Mouse (Mus musculus) stomach, postnatal 0 days (tissue): ENCODE data around the gene Stn1. TPM values are rescaled to one million over a fixed set of nuclear protein-coding genes. Genes with fewer than 3 reads are reported as not detected.
A peak's percentile ranks its signal among the peaks of the same experiment; 100 is the strongest.

Source experiments
- ATAC-seq: fragments of 200-750 bp; cut with Nextera tagmentation; 2 replicates; pipeline ENCODE4 v1.8.0; 2017; ENCODE audit not compliant: low FRiP score, low TSS enrichment
- DNase-seq: peaks from one replicate; pipeline ENCODE4 v3.0.0-alpha.2; 2016; ENCODE audit warnings: low spot score
- H3K27ac ChIP-seq: fragments of 300-500 bp; sonication (generic); replicated peaks from 2 replicates; pipeline ENCODE4 v1.5.1; 2014; ENCODE audit warnings: mild to moderate bottlenecking, control low read depth
- H3K27me3 ChIP-seq: fragments of 300-500 bp; sonication (generic); 2 replicates; pipeline ENCODE4 v1.6.1; 2014; ENCODE audit warnings: low read length; ENCODE audit not compliant: control insufficient read depth, insufficient read depth
- H3K36me3 ChIP-seq: fragments of 300-500 bp; sonication (generic); 2 replicates; pipeline ENCODE4 v1.6.1; 2014; ENCODE audit warnings: low read length, mixed read lengths; ENCODE audit not compliant: control insufficient read depth, insufficient read depth
- H3K4me1 ChIP-seq: fragments of 300-500 bp; sonication (generic); replicated peaks from 2 replicates; pipeline ENCODE4 v1.6.1; 2014; ENCODE audit warnings: antibody characterized with exemption; ENCODE audit not compliant: control insufficient read depth, insufficient read depth
- H3K4me2 ChIP-seq: fragments of 300-500 bp; sonication (generic); replicated peaks from 2 replicates; pipeline ENCODE4 v1.6.1; 2014; ENCODE audit warnings: low read depth, mild to moderate bottlenecking, control low read depth, moderate library complexity
- H3K4me3 ChIP-seq: fragments of 300-500 bp; sonication (generic); 2 replicates; pipeline ENCODE4 v1.5.1; 2014; ENCODE audit warnings: low read depth, low read length, control low read depth
- H3K9ac ChIP-seq: fragments of 300-500 bp; sonication (generic); 2 replicates; pipeline ENCODE4 v1.6.1; 2014; ENCODE audit warnings: mild to moderate bottlenecking, low read length, control low read depth, mixed read lengths
- H3K9me3 ChIP-seq: fragments of 300-500 bp; sonication (generic); 2 replicates; pipeline ENCODE4 v1.6.1; 2016; ENCODE audit warnings: low read length; ENCODE audit not compliant: control insufficient read depth
- CTCF ChIP-seq: IDR thresholded peaks from 2 replicates; pipeline ENCODE4 v1.5.1; 2016; ENCODE audit warnings: antibody characterized with exemption, low read depth, mild to moderate bottlenecking, moderate library complexity
- EP300 ChIP-seq: optimal IDR thresholded peaks from 2 replicates; pipeline ENCODE3; 2016; ENCODE audit warnings: antibody characterized with exemption
- WGBS: fragments of 180-500 bp; shearing (Covaris S2); extraction: QIAGEN DNeasy Blood & Tissue Kit; methylation state at CpG from one replicate; pipeline ENCODE4 v1.1.7; 2014; 5-methylcytosine and 5-hydroxymethylcytosine counted together
- polyA plus RNA-seq: library from polyadenylated mRNA; unstranded; fragments of >200 nt; fragmentation: Nextera tagmentation; extraction: Ambion mirVana; gene quantifications from 2 replicates; pipeline ENCODE4 v1.2.1, GENCODE M21; 2015

Gene Stn1
- polyA plus RNA-seq, 1 experiment from 2014 or later: 25.9 TPM

GRCm38 (mm10) chr19:47537879-47538278, 572 bp upstream of the Stn1 start:
- DNase-seq (peak; percentile 60), ATAC-seq (peak; percentile 55)
- H3K9ac ChIP-seq: peak overlapping the region; percentile 45
- H3K4me2 ChIP-seq: peak overlapping the region; percentile 75
- H3K27me3 ChIP-seq: no peaks in the 10 kb centered on the region
- TF ChIP-seq EP300 (no peak), CTCF (no peak)
- H3K4me1 ChIP-seq: peaks cover 12% of the 10 kb centered on the region; the same call in 1 of the 2 replicates
- H3K4me3 ChIP-seq: peak overlapping the region; percentile 55; the same call in 1 of the 2 replicates
- no peaks in the 10 kb centered on the region for H3K36me3 ChIP-seq
- H3K27ac ChIP-seq: peak overlapping the region; percentile 91
- 55% methylated on average over 6 of the region's 6 CpGs for WGBS
- H3K9me3 ChIP-seq: no peaks in the 10 kb centered on the region

DNA sequence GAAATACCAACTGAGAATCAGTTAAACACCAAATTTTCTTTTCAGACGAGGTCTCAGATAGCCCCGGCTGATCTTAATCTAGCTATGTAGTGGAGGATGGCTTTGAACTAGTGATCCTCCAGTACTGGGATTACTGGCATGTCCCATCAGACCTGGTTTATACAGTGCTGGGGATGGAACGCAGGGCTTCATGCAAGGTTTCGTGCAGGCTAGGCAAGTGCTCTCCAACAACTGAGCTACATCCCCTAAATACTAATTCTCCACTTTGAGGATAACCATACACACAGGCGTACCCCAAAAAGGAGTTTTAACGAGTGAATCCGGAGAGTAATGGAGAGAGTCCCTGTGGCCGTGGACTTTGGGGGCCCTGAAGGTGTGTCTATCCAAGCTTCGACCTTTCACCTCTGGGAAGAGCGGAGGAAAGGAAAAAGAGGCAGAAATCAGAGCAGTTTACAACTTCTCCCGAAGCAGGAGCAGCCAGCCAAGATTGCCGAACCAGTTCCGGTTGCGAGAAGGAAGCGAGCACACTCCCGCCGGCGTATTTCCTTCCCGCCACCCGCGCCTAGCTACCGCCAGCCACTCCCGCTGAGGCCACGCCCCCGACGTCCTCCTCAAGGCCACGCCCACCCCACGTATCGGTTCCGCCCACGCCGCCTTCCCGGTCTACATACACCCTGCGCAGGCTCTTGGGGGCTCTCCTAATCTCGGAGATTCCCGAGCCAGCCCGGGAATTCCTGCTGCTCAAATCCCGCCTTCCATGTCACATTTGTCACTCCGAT, 597 bp downstream of the Stn1 start:
- peaks cover 12% of the 10 kb centered on the region; the same call in 1 of the 2 replicates for H3K4me1 ChIP-seq
- no peaks in the 10 kb centered on the region for H3K36me3 ChIP-seq
- 3% methylated on average over 39 of the region's 39 CpGs for WGBS
- peak overlapping the region; percentile 92 for H3K27ac ChIP-seq
- no peaks in the 10 kb centered on the region for H3K9me3 ChIP-seq
- peak overlapping the region; percentile 75 for H3K4me2 ChIP-seq
- ATAC-seq (peak; percentile 95), DNase-seq (peak; percentile 99)
- peak overlapping the region; percentile 70 for H3K9ac ChIP-seq
- no peak for TF ChIP-seq CTCF
- TF ChIP-seq EP300: no peak
- no peaks in the 10 kb centered on the region for H3K27me3 ChIP-seq
- H3K4me3 ChIP-seq: peak overlapping the region; percentile 55

GRCm38 (mm10) chr19:47534131-47534530, 3.2 kb downstream of the Stn1 start:
- no peak for DNase-seq
- ATAC-seq: no peak
- H3K9ac ChIP-seq: no peak overlapping the region
- 35% methylated on average over 1 of the region's 1 CpGs for WGBS
- H3K4me3 ChIP-seq: no peak overlapping the region
- H3K27me3 ChIP-seq: no peaks in the 10 kb centered on the region
- H3K4me1 ChIP-seq: peaks cover 12% of the 10 kb centered on the region; the same call in 1 of the 2 replicates
- no peak overlapping the region for H3K27ac ChIP-seq
- TF ChIP-seq CTCF (no peak), EP300 (no peak)
- H3K36me3 ChIP-seq: no peaks in the 10 kb centered on the region
- H3K4me2 ChIP-seq: no peak overlapping the region
- no peaks in the 10 kb centered on the region for H3K9me3 ChIP-seq

GRCm38 (mm10) chr19:47532449-47532848, 4.9 kb downstream of the Stn1 start:
- Histone ChIP-seq H3K27ac (no peak overlapping the region), H3K36me3 (no peaks in the 10 kb centered on the region), H3K27me3 (no peaks in the 10 kb centered on the region), H3K4me3 (no peak overlapping the region), H3K9ac (no peak overlapping the region), H3K4me1 (peaks cover 6% of the 10 kb centered on the region; the same call in 1 of the 2 replicates), H3K4me2 (no peak overlapping the region), H3K9me3 (no peaks in the 10 kb centered on the region)
- TF ChIP-seq CTCF (peak; percentile 58), EP300 (no peak)
- no peak for ATAC-seq
- no peak for DNase-seq
- 78% methylated on average over 3 of the region's 3 CpGs for WGBS

GRCm38 (mm10) chr19:47531309-47531708, 6.0 kb downstream of the Stn1 start:
- WGBS: 84% methylated on average over 5 of the region's 5 CpGs
- Histone ChIP-seq H3K9ac (no peak overlapping the region), H3K4me1 (peaks cover 5% of the 10 kb centered on the region; the same call in 1 of the 2 replicates), H3K27ac (0 out of 2 replicates have a peak overlapping the region, but pooled peaks have one; percentile 30), H3K4me3 (no peak overlapping the region), H3K27me3 (no peaks in the 10 kb centered on the region), H3K36me3 (no peaks in the 10 kb centered on the region), H3K4me2 (no peak overlapping the region), H3K9me3 (no peaks in the 10 kb centered on the region)
- DNase-seq (no peak), ATAC-seq (no peak)
- TF ChIP-seq EP300: no peak
- TF ChIP-seq CTCF: no peak
